Mouse (Mus musculus) testis, postnatal 14 days (tissue): Measurements from ENCODE around the gene Ppm1j.
A peak's percentile ranks its signal among the peaks of the same experiment; 100 is the strongest.
"Not testable (repeated sequence)": the region's sequence is repeated elsewhere in the genome, so short reads cannot be mapped to it uniquely, and the experiment has no call there.

Source experiments
- DNase-seq: peaks from one replicate; pipeline ENCODE4 v3.0.0; 2021; ENCODE audit warnings: low spot score

The Ppm1j gene

DNA sequence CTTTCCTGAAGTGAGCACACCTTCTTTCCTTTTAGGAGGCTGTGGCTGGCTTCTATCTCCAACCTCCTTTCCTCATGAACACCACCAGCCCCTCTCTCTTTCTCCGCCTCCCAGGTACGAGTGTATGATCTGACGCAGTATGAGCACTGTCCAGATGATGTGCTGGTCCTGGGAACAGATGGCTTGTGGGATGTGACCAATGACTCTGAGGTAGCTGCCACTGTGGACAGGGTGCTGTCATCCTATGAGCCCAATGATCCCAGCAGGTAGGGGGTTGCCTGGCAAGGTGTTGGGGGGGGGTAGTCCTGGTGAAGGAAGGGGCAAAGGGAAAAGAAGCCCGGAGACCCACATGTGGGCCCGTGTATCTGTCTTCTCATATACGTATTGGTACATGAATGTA, 4.4 kb downstream of the Ppm1j start:
- no peak for DNase-seq

DNA sequence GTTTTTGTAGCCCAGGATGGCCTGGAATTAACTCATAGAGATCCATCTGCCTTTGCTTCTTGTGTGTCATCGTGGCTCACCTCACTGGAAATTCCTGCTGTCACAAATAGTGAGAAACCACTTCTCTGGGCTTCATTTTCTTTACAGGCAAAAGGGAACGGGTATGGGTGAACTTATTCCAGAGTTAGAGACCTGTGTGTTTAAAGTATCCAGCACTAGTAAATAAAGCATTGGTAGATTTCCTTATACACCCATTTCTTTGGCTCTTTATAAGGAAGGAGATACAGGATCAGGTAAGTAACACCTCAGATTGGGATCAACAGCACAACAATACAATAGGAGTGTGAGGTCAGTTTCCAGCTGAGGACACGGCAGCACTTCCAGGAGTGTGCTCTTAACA, 7.2 kb downstream of the Ppm1j start, which contains the start of gene Rhoc:
Rhoc (plus strand) TSS at position 301 of the 400 bp plus-strand sequence.
- DNase-seq, result no peak

DNA sequence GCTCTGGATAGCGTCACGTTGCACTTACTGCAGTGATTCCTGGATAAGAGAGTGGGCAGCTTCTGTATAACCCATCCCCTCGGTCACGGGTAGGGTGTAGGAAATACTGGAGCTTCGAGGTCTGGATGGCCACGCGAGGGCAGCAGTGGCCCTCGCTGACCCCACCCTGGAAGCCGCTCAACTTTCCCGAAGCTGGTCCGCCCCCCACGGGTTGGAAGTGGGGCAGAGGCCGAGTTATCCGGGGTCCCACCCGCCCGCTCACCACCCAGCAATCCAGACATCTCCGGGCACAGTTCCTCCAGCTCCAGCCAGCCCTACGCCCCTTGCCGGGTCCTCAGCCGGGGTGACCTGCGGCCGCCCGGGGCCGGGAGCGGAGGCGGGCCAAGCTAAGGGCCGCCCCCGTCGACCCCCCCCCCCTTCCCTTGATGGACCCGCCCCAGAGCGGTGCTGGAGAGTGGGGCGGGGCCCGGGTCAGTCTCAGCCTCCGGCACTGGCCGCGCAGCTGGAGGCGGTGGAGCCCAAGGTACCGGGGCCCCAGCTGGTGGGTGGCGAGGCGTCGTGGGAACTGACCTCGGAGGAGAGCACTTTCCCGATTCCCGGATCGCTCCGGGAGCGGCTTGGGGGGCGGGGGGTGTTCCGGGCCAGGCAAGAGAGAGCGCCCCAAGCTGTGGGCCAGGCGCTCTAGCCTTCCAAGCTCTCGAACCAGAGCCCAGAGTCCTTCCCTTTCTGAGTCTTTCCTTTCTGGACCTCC, 7.9 kb downstream of the Ppm1j start:
- DNase-seq, result peak; percentile 71

DNA sequence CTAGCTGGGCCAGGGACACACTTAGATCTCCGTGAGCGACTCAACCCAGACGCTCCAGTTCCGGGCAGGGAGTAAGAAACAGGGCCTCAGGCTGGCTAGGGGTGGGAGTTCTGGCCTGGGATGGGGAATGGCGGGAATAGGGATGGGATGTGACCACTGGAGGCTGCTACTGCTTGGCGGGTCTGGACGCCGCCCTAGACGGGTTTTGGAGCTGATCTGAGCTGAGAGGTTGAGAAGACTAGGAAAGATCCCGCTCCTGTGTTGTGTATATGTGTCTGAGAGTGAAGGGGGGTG, 8.4 kb downstream of the Ppm1j start:
- no peak for DNase-seq

DNA sequence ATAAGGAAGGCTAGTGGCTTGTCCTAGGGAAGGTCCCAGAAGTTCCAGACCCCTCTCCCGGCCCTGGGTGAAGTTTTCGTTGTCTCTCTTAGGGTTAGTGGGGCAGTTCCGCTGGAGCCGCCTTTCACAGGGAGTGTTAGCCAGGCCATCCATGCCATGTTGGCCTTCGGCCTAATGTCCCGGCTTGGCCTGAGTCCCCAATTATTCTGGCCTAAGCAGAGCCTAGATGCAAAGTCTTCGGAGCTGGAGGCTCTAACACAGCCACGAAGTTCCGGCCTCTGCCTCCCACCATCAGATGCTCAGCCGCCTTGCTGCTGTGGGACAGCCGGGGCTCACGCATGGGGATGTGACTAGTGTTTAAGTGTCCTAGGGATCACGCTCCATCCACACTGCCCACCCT, 9.0 kb downstream of the Ppm1j start:
- DNase-seq, result no peak

DNA sequence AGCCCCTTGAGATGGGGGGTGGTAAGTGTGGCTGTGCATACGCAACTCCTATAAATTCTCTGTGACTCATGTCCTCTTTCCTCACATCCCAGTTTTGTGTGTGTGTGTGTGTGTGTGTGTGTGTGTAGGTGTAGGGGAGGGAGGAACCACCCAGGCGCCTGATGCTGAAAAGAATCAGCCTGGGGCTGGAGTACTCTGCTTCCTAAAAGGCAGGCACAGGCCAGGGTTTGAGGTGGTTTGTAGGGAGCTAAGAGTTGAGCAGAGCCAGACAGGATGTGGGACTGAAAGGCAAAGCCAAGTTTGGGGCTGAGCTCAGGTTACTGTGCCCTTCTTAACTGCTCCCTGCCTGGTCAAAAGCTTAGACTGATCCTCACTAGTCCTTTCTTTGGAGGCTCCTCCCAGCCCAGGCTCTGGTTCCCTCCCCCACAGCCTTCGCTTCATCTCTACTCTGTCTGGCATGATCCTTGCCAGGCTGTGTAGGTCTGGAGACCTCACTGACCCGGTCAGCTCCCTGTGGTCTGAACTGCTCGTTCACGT, 9.6 kb downstream of the Ppm1j start:
- DNase-seq, result no peak

DNA sequence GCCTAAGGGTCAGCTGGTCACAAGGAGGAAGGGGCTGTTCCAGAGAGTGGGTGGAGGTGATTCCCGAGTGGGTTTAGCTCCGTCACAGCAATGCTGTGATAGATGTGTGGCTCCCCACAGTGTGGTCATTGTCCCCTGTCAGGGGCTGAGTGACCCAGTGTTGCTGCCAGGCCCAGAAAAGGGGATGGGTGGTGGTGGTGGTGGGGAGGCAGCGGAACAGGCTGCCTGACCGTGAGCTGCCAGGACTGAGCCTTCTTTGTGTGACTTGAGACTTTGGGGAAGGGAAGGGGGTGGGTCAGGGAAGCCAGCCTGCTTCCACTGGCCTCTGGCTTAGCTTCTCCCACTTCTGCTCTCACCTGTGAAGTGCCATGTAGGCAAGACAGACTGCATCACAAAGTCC, 10.2 kb downstream of the Ppm1j start:
- DNase-seq, result no peak

DNA sequence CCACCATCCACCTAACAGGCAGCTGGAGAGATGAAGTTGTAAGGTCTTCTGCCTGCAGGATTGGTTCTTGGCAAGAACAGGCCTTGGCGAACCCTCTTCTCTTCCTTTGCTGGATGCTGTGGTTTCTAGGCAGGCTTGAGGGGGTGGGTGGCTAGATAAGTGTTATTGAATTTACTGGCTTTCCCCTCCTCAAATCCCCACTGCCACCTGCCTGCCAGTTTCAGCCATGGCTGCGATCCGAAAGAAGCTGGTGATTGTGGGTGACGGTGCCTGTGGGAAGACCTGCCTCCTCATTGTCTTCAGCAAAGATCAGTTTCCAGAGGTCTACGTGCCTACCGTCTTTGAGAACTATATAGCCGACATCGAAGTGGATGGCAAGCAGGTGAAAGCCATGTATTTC, 10.8 kb downstream of the Ppm1j start:
- DNase-seq, result no peak

DNA sequence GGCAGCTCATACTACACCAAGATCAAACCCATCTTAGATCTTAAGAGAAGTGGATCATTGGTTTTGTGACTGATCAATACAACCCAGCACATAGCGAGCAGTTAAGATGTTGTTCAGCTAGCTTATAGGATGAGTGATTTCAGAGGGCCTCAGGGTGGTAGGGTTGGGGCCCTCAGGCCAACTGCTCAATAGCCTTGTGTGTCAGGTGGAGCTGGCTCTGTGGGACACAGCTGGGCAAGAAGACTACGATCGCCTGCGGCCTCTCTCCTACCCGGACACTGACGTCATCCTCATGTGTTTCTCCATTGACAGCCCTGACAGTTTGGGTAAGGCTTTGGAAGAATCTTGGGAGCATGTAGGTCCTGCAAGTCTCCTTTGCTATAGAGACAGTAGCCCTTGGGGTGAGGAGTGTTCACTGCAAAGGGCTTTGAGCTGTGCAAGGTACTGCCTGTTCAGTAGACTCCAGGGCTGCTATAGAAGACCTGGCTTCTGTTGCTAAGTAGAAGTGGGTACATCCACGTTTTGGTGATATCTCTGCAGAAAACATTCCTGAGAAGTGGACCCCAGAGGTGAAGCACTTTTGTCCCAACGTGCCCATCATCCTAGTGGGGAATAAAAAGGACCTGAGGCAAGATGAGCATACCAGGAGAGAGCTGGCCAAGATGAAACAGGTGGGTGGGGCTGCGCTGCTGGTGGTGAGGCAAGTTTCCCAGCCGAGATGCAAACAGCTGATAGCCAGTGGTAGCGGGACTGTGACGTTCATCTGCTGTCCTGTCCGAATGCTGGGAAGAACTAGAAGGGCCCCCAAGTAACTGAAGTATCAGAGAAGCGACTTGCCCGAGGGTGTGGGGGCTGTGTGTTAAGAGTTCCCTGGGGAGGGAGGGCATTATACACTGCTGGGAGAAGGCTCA, 11.8 kb downstream of the Ppm1j start:
- no peak for DNase-seq

DNA sequence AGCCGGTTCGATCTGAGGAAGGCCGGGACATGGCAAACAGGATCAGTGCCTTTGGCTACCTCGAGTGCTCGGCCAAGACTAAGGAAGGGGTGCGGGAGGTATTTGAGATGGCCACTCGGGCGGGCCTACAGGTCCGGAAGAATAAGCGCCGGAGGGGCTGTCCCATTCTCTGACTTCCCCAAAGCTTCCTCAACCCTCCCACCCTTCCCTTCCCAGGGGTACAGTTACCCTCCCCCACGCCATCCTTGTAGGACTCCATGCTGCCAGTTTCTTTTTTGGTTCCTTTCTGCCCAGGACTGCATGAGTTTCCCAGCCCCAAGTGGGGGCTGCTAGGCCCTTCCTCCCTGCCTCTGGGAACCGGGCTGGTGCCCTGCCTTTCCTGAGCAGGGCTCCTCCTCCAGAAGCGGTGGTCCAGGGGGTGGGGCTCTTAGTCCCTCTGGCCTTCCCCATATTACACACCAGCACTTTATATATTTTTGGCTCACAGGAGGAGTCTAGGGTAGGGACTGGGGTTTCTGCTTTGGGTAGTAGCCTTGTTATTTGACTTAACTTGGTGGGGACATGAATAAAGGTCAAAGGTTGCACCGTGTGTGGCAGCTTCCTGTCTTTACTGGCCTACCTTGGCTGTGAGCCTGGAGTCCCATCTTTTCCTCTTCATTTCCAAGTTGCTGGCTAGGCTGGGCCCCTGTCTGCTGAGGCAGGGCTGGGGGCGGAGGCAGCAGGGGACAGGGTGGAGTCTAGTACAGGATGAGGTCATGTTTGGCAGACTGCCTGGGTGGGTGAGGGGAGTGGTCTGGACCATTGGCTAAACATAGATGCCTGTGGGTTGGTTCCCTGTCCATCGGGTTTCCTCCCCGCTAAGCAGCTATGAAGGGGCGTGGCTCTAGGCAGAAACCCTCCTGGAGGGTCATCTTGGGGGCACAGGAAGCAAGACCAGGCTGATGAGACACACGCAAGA, 13.3 kb downstream of the Ppm1j start:
- DNase-seq, result peak; percentile 77

DNA sequence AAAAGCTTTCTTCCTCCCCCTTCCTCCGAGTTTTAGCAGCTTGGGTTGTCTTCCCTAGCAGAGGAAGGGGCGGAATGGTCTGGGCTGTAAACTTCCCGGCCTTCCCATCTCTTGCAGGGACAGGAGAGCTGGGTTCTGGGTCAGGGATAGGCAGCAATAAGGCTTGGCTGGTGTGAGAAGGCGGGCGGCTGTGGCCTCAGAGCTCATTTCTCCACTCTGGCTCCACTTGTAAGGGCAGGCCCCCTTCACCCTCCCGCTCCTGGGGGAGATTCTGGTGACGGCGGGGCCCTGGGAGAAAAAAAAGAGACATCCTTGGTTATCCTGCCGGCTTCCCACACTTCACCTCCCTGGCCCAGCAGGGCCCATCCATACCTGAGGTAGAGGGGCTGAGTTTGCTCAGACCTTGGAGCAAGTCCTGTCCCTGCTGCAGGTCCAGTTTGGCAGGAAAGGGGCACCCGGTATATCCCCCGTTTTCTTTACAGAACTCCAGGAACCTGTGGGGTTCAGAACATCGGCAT, 14.2 kb downstream of the Ppm1j start:
- no peak for DNase-seq

DNA sequence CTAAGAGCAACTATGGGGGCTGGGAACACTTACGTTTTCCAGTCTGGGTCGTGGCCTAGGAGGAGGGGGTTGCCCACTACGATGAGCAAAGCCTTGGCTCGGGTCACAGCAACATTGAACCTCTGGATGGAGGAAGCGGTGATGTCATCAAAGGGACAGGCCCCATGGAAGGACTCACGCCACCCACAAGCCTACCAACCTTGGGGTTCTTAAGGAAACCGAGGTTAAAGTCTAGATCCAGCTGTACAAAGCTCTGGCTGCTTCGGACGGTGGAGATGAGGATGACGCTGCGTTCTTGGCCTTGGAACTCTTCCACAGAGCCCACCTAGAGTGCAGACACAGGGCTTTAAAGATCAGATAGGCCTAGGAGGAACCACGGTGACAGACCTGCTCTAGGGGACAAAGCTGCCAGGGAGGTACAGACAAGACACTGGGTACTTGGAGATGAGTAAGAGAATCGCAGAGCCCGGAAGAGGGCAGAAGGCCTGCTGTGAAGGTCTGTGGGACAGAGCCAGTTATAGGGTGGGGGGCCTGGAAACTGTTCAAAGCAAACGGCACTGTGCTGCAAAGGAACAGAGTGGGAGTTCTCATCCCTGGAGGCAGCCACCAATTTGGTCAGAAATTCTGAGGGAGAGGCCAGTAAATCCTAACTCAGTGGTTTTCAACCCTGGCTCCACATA, 14.9 kb downstream of the Ppm1j start:
- no peak for DNase-seq

DNA sequence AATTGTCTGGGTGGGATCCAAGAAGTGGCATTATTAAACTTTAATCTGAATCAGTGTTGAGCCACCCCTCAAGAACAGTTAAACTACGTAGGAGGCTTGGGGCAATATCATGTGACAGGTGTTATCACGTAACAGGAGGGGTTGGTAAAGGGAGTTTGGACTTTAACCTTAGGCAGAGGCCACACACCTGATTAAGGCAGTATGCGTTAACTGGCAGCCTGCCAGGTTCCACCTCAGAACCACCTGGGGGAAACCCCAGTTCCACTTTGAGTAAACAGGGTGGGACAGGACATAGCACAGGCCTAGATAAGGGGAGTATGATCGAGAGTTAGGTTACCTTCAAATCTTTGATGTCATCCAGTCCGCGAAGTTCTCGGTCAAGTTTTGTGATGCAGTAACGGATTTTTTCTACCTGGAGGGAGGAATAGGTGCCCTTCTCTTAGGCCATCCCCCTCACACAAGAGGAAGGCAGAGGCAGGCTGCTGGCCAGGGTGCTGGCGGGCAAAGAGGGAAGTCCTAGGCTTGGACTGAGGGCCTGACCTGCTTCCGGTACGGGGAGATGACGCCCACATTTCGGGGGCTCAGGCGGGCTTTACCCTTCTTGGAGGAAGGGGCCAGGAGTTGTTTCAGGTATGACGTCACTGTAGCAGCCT, 15.7 kb downstream of the Ppm1j start:
- DNase-seq, result no peak

DNA sequence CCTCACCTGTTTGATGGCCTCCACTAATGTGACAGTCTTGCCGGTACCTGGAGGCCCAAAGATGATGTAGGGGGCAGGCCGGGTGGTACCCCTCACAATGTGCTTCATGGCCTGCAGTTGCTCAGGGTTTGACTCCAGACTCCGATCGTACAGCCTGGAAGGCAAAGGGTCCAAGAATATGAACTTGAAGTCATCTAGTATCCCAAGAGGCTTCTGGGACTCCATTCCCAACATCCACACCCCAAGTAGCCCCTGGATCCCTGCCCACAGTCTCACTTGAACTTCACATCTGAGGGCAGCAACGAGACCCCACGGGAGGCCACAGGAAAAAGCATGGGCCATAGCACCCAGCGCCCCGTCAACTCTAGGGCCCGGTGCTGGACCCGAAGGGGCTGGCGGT, 19.8 kb downstream of the Ppm1j start:
- DNase-seq, result no peak

DNA sequence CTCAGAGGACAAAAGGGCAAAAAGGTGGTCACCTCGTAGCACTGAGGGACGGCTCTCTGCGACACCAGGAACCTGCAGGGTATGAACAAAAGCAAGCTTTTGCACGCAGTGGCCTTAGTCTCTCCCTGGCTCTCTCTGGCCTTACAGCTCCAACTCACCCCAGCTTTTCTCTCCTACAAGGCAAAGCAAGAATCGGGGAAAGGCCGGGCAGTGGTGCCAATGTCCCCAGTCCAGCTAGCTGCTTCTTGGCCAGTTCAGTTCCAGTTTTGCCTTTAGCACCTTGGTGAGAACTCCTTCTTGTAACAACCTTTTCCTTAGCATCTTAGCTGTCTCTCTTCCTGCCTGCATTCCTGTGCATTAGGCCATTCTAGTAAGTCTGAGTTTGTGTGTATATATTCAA, 20.6 kb downstream of the Ppm1j start:
- DNase-seq, result no peak

DNA sequence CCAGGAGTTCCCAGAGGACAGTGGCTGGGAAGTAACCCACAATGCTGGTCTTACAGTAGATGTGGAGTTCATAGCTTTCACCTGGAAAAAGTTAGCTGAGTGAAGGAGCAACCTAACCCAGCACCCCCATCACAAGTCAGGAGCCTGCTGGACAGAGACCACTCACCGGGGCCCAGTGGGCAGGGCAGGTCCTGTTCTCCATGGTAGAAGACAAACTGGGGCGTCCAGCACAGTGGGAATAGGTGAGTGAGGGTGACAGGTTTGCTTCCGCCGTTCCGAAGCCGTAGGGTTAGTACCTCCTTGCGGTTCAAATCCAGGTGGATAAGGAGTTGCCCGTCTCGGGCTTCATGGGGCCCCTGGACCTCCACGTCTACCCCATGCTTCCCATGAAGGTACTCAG, 23.5 kb downstream of the Ppm1j start:
- DNase-seq, result no peak

DNA sequence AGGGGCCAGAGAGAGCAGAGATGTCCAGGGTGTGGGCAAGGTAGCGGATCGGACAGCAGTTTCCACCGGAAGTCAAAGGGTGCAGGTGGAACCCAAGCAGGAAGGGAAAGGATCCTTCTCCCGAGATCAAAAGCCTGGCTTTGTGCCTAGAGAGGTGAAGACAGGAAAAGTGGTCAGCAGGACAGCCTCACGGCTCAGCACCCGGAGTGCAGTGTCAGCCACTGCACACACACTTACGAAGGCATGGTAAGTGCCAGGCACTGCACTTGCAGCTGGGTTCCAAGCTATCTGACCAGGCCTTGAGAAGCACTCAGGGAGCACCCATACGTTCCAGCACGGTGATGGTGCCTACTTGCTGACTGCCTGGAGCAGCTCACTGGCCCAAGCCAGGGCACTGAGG, 24.7 kb downstream of the Ppm1j start:
- DNase-seq, result no peak

DNA sequence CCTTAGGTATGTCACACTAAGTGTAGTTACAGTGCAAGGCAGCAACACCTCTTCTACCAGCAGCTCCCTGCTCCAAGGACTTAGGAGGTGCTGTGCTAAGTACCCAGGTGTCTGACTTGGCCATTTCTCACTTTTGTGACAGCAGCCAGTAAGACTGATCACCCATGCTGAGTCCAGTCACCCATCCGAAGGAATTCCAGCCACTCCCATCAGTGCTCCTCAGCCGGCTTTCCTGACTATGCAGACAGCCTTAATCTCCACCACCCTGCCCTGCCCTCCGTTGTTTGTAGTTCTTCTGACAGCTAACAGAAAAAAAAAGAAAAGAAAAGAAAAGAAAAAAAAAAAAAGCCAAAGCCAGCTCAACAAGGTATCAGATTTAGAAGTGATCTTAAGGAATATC, 30.9 kb downstream of the Ppm1j start:
- DNase-seq, result no peak

DNA sequence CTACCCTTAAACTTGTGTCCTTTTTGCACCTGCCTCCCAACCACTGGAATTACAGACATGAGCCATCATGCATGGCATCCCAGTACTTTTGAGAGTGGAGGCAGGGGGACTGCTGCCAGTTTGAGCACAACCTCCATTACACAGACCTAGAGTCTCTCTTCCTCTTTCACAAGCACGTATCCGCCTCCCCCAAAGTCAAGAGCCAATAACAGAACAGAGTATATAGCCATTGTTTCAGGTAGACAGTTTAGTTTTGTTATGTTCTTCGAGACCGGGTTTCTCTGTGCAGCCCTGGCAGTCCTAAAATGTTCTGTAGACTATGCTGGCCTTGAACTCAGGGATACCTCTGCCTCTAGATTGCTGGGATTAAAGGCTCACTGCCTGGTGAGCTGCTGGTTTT, 31.4 kb downstream of the Ppm1j start:
- DNase-seq, result no peak

DNA sequence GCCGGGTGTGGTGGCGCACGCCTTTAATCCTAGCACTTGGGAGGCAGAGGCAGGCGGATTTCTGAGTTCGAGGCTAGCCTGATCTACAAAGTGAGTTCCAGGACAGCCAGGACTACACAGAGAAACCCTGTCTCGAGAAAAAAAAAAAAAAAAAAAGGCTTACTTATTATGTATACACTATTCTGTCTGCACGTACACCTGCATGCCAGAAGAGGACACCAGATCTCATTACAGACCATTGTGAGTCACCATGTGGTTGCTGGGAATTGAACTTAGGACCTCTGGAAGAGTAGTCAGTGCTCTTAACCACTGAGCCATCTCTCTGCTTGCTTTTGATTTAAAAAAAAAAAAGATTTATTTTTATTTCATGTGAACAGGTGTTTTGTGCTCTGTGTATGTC, 32.4 kb downstream of the Ppm1j start:
- not testable (repeated sequence) for DNase-seq

DNA sequence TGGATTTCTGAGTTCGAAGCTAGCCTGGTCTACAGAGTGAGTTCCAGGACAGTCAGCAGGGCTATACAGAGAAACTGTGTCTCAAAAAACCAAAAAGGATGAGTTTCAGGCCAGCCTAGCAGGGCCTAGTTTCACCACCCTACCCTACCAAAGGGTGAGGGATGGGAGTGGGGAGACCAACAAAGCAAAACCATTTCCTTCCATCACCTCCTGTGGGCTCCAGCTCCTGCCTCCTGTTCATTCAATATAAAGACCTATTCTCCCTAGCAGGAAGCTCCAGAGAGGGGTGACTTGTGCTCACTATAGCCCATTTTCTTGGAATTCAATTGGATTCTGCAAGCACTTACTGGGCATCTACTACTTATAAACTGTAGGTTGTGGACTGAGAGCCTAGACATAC, 33.9 kb downstream of the Ppm1j start:
- DNase-seq, result no peak
